Mouse (Mus musculus): ENCODE data around the gene Hist1h2bk.

The Hist1h2bk gene

DNA sequence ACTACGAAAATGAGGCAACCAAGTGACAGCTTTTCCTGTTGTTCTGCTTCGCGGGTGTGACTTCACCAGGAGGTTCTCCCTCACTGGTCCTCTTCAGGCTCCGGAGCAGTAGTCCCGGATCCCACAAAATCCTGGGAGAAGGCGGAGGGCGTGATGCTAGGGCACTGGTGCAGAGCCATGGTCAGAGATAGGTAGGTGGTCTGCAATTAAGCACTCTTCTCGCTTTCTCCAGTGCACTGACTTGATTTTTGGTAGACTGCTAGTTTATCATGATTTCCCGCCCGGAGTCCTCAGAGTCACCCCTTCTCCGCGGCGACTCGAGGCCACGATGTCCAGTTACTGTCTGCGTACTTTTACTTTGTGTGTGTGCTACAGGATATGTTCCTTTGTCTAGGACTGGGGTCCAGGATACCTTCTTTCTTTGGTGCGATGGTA is 21.2 kb upstream of the Hist1h2bk start:
- DNase-seq (ENCODE audit: low spot score): no peak

DNA sequence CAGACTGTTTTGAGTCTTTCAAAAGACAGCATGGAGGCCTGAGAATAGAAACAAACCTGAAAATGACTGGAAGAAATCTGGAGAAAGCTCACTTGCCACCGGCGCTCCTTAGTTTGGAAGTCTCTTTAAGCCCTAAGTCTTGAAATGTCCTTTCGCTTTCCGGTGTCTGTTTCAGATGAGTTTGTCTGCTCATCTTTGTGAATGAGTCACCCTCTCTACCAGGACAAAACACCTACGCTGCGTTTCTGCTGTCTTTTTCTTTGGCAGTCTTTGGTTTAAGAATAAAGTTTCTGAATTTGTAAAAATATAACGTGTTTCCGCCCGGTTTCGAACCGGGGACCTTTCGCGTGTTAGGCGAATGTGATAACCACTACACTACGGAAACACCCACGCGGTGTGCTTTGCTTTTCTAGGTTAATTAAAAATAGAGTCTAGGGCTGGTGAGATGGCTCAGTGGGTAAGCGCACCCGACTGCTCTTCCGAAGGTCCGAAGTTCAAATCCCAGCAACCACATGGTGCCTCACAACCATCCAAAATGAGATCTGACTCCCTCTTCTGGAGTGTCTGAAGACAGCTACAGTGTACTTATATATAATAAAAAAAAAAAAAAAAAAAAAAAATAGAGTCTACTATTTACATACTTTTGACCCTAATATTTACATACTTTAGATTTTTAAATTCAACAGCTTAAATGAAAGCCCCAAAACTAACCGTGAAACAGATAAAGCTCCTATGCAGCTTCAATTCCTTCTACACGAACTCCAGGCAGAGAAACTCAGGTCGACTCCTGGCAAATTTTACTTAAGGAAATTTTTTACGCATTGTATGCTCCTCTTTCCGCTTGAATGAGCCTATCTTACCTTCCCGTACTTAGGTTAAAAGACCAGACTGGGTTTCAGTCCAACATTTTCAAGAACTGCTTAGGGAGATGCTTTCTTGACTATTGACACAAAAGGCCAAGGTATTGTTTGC is 19.9 kb upstream of the Hist1h2bk start:
- DNase-seq (ENCODE audit: low spot score): peak; percentile 80

DNA sequence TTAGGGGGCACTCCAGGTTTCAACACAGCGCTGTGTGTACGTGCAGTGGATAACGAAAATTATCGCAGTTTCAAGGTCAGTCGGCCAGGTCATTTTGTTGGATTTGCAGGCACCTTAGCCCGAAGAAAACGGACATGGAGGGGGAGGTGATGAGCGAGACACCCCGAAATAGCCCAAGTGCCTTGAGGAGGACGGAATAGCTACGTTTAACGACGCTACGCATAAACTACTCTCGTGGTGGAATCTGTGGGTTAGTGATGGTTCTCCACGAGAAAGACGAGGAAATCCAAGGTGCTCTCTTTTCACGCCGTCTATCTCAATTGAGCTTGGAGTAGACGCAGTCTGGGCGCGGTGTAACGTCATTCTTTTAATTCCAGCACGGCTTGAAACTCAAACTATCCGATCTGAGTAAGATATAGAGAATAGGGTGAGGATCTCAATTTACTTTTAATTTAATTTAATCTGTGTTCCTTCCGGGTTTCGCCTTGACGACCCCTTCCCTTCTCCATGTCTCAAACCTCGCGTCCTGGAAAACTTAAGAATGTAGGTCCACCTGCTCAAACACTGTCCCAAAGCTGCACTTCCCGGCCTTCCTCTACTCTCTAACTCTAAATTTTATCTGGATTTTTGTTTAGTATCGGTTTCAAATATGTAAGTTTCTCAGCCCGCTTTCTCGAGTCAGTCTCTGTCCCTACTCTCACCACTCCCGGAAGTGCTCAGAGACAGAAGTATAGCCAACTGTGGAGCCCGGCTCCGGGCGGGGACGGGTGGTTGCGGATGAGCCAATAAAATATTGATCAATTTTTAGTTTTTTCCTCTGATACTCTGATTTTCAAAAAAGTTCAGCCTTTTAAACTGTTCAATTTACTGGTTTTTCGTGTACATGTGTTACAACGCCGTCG is 15.5 kb upstream of the Hist1h2bk start:
- DNase-seq (ENCODE audit: low spot score): no peak

DNA sequence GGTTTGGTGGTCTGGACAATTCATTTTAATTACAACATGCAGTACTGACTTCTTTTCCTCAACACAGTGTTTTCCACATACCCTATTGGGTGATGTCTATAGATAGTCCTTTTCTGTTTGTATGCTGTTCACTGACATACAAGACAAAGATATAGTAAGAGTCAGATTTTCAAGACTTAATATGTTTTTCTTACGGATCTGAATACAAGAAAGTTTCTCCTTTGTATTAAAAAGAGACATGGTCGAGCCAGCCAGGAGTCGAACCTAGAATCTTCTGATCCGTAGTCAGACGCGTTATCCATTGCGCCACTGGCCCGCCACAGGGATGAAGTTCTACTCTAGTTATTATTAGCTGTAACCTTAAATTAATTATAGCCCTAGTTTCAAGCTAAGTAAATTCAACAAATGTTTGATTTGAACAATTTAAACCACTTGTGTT is 14.8 kb upstream of the Hist1h2bk start:
- DNase-seq (ENCODE audit: low spot score): peak; percentile 67

DNA sequence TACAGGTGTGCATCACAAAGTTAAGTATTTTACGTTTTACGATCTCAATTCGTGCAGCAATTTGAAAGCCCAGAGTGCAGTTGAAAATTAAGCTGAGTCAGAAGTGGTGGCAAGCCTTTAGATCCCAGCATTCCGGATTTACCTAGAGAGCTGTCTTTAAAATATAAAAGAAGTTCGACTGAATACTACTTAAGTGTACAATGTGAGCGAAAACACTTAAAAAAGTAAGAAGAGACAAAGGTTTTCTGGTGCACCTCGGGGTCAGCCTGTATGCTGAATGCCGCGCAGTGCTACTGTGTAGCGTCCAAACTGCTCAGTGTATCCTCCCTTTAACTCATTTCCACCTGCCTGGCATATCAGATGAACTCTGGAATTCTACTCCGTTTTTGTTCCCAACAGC is 14.1 kb upstream of the Hist1h2bk start:
- DNase-seq (ENCODE audit: low spot score): peak; percentile 31

GRCm38 (mm10) chr13:22022241-22022640 is 13.4 kb upstream of the Hist1h2bk start:
- DNase-seq (ENCODE audit: low spot score): peak; percentile 88

- DNase-seq (ENCODE audit: low spot score): peak; percentile 85
These were observed 9.3 kb upstream of the Hist1h2bk start for GRCm38 (mm10) chr13:22026058-22027031.

DNA sequence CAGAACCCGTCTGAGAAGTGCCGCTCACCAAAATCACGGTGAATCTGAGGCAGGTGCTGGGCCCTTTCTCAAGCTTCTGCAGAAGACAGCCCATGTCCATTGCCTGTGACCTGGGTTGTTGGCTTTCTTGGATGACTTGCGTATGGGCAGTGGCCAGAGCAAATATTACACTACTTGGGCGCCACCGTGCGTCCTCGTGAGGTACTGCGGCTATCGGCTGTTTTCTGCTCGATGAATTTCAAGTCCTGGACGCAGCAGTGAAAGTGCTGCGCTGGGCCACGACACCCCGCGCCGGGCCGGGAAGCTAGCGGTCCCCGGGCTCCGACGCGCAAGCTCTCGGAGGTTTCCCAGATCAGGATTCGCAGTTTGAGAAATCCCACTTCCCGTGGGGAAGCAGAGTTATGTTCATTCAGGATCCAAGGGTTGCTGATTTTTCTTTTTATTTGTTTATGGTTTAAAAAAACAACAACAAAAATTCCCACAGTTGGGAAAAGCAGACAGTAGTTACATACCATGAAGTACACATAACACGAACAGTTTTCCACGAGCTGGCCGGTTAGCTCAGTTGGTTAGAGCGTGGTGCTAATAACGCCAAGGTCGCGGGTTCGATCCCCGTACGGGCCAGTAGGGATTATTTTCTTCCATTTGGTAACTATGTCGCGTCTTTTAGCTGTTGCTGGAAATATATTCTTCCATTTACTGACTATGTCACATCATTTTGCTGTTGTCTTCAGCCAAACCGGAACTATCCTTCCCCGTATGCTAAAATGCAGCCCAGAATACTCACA is 6.8 kb upstream of the Hist1h2bk start:
- DNase-seq (ENCODE audit: low spot score): peak; percentile 96

DNA sequence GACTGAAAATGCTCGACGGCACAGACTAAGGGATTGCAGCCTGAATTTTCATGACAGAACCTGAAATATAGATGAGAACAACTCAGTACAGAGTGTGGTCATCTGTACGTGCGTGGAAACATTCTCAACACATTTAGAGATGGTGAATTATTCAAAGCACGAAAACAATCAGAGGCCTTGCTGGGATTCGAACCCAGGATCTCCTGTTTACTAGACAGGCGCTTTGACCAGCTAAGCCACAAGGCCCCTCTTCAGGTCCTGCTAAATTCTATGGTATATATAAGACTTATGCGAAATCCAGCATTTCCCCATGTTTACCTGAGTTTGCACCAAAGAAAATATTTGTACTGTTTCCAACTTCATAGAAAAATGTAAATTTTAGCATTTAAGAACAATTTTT is 5.7 kb upstream of the Hist1h2bk start:
- DNase-seq (ENCODE audit: low spot score): peak; percentile 29

DNA sequence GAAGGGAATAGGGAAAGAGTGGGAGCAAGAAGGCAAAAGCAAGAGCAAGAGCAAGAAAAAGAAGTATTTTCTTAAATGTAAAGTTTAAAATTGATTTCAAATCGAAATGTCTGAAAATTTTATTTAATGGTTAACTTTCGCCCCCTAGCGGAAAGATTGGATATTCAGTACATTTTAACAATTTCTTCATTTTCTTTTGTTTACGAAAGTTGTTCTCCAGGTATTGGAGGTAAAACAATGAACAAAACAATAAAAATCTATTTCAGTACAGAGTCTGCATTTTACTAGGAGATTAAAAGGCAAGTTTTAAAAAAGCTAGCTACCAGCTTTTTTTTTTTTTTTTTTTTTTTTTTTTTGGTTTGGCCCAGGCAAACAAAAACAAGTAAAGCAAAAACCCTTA is 5.2 kb upstream of the Hist1h2bk start:
- DNase-seq (ENCODE audit: low spot score): peak; percentile 65

DNA sequence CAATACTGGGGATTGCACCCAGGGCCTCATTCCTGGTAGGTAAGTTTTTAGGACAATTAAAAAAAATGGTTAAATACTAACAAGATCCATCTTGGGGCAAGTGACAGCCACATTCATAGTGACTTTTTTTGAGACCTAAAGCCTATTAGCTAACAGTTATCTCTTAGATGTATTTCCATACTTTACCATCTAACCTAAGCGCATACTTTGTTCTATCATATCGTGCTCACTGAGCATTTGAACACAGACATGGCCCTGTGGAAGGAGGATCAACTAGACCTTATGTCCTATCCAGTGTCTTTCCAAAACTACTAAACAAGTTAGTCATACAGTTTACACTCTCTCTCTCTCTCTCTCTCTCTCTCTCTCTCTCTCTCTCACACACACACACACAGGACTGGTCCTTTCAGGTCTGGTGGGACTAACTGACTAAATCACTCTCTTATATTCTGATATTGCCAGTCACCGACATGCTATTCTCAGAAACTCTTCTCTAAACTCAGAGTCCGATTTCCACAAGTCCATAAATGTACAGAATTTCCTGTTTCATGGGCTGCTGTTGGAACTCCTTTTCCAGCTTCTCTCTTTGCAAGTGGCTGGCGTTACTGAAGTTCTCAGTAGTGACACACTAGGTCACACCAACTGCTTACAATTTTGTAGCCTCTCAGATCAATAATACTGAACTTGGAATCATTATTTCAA is 1.8 kb upstream of the Hist1h2bk start:
- DNase-seq (ENCODE audit: low spot score): no peak

DNA sequence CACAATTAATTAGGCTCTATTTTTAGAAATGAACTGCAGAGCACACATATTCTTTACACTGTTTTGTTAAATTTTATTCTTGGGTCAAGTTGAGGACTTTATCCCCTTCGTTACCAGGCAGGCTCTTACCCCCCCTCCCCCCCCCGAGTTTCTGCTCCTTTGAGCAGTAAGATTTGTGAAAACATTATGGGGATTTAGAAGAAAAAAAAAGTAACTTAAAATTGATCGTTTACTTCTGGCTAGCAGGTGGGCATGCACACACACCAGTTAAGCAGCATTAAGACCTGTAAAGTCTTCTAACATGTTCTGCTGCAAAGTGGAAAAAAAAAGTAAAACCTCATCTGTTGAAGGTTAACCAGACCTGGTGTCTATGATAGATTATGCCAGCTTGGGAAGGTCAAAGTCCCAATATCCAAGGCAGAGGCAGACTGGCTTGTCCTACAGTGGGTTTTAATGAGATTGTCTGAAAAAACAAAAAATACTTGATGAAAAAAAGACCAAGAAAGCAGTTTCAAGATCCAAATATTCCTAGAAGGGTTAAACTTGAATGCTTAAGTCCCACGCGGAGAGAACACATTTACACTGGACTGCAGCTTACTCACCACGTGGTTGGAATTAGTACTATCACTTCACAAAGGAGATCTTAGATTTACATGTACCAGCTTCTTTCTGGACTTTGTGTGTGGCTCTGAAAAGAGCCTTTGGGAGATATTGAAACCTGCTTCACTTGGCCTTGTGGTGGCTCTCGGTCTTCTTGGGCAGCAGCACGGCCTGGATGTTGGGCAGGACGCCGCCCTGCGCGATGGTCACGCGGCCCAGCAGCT is 1.0 kb upstream of the Hist1h2bk start:
- peak; percentile 37 for DNase-seq (ENCODE audit: low spot score)

GRCm38 (mm10) chr13:22036149-22036956 is 683 bp downstream of the Hist1h2bk start:
- peak; percentile 60 for DNase-seq (ENCODE audit: low spot score)

DNA sequence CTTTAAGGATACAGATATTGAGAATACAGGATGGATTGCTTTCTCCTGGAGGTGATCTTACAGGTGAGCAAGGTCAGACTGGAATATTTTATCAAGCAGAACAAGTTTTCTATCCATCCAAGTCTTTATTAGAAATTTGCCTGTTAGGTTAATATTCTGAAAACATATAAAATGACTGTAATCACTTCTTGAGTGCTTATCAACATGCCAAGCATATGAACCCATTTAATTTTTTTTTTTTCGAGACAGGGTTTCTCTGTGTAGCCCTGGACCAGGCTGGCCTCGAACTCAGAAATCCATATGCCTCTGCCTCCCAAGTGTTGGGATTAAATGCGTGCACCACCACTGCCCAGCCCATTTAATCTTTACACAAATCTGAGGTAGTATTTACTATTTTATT is 1.3 kb downstream of the Hist1h2bk start:
- DNase-seq (ENCODE audit: low spot score): no peak

- DNase-seq (ENCODE audit: low spot score): no peak
These were observed 1.7 kb downstream of the Hist1h2bk start for GRCm38 (mm10) chr13:22037415-22037814.

- DNase-seq (ENCODE audit: low spot score): no peak
These were observed 3.7 kb downstream of the Hist1h2bk start for GRCm38 (mm10) chr13:22039364-22039763.

- DNase-seq (ENCODE audit: low spot score): no peak
These were observed 4.3 kb downstream of the Hist1h2bk start for GRCm38 (mm10) chr13:22039951-22040463.
